ENCODE assay signal across 33 mouse cellular contexts in the genomic region with DNA sequence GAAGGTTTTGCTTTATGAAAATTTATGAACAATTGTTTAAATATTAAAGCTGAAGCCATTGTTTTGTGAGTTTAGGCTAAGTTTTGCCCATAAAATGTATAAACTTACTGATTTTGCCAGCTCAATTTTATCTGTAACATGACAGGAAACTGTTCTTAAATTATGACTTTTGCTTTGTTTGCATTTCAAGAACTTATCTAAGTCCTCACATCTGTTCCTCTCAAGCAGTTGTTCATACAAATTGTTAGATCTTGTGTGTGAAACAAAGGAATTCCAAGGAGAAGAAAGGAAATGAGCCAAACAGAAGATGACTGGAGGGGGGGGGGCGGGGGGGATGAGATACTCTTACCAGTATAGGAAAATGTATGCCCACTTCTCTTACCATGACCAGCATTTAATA.
"Had no signal": no experiment of that assay in that cellular context is flagged by ENCODE, and none has a peak within 500 bp of the region (broad histone marks: within the 10 kb centered on the region; RNA-seq: fewer than 3 reads in every experiment).

No protein-coding gene starts in this region.

- H3K27me3 ChIP-seq: heart, embryonic 12.5 days; heart, embryonic 13.5 days; heart, embryonic 15.5 days; hindbrain, embryonic 12.5 days; hindbrain, embryonic 13.5 days; hindbrain, embryonic 15.5 days; intestine, embryonic 15.5 days; kidney, embryonic 15.5 days had no signal

- H3K4me2 ChIP-seq: heart, embryonic 11.5 days; heart, embryonic 12.5 days; heart, embryonic 13.5 days; heart, embryonic 15.5 days; hindbrain, embryonic 12.5 days; hindbrain, embryonic 13.5 days; hindbrain, embryonic 14.5 days; hindbrain, embryonic 15.5 days; intestine, embryonic 15.5 days; kidney, embryonic 15.5 days had no signal

- H3K9me3 ChIP-seq: heart, embryonic 10.5 days; heart, embryonic 12.5 days; heart, embryonic 13.5 days; heart, embryonic 15.5 days; hindbrain, embryonic 13.5 days; hindbrain, embryonic 15.5 days; intestine, embryonic 15.5 days; kidney, embryonic 15.5 days had no signal

- H3K9ac ChIP-seq: heart, embryonic 12.5 days; heart, embryonic 13.5 days; heart, embryonic 15.5 days; hindbrain, embryonic 12.5 days; hindbrain, embryonic 13.5 days; hindbrain, embryonic 14.5 days; hindbrain, embryonic 15.5 days; intestine, embryonic 15.5 days; kidney, embryonic 15.5 days had no signal

- H3K27ac ChIP-seq: heart, embryonic 10.5 days; heart, embryonic 13.5 days; heart, embryonic 15.5 days; hindbrain, embryonic 10.5 days; hindbrain, embryonic 12.5 days; hindbrain, embryonic 13.5 days; hindbrain, embryonic 14.5 days; hindbrain, embryonic 15.5 days; hindbrain, postnatal 0 days; intestine, embryonic 15.5 days; kidney, embryonic 15.5 days; layer of hippocampus, adult 2 months had no signal

- H3K4me3 ChIP-seq: heart, embryonic 10.5 days; heart, embryonic 12.5 days; heart, embryonic 13.5 days; heart, embryonic 15.5 days; hindbrain, embryonic 10.5 days; hindbrain, embryonic 12.5 days; hindbrain, embryonic 13.5 days; hindbrain, embryonic 15.5 days; intestine, embryonic 15.5 days; kidney, embryonic 15.5 days; layer of hippocampus, adult 2 months had no signal

- ATAC-seq: hindbrain, embryonic 16.5 days; hindbrain, postnatal 0 days; inflammation-experienced regulatory T-cells, adult 6 months; intestine, embryonic 15.5 days; intestine, embryonic 16.5 days; intestine, postnatal 0 days had no signal

- H3K4me1 ChIP-seq: heart, embryonic 10.5 days; heart, embryonic 12.5 days; heart, embryonic 13.5 days; heart, embryonic 15.5 days; hindbrain, embryonic 10.5 days; hindbrain, embryonic 12.5 days; hindbrain, embryonic 13.5 days; hindbrain, embryonic 15.5 days; intestine, embryonic 15.5 days; kidney, embryonic 15.5 days had no signal

- DNase-seq: heart, postnatal 10 days; heart, postnatal 14 days; heart, postnatal 36 days; heart, postnatal 4 days; kidney, adult 18-20 months; kidney, adult 2 months; kidney, adult 8-10 months; kidney, adult 9 months; kidney, postnatal 10 days; kidney, postnatal 14 days; kidney, postnatal 25 days; kidney, postnatal 36 days; kidney, postnatal 4 days; layer of hippocampus, adult 9-11 months; layer of hippocampus, postnatal 36 days had no signal

- H3K36me3 ChIP-seq: heart, embryonic 10.5 days; heart, embryonic 12.5 days; heart, embryonic 13.5 days; heart, embryonic 15.5 days; hindbrain, embryonic 10.5 days; hindbrain, embryonic 12.5 days; hindbrain, embryonic 13.5 days; hindbrain, embryonic 15.5 days; intestine, embryonic 15.5 days; kidney, embryonic 15.5 days had no signal
